Mouse (Mus musculus): ENCODE results near the gene Ctnnb1. TPM values are rescaled to one million over a fixed set of nuclear protein-coding genes. Genes with fewer than 3 reads are reported as not detected.

The Ctnnb1 gene
- polyA plus RNA-seq, 1 experiment from 2014 or later, result 615 TPM

GRCm38 (mm10) chr9:120989806-120990700, 61.0 kb downstream of the Ctnnb1 start:
- H3K4me3 ChIP-seq, result no peak overlapping the region
- no peaks in the 10 kb centered on the region for H3K36me3 ChIP-seq
- no peak overlapping the region for H3K4me2 ChIP-seq (replicated peaks)
- H3K9me3 ChIP-seq, result no peaks in the 10 kb centered on the region
- no peak overlapping the region; the same call in 1 of the 2 replicates for H3K9ac ChIP-seq (replicated peaks)
- ATAC-seq (replicated peaks), result peak; percentile 42; the same call in 1 of the 2 replicates
- WGBS, result 20% methylated on average over 15 of the region's 15 CpGs
- H3K4me1 ChIP-seq, result peaks cover 38% of the 10 kb centered on the region
- H3K27me3 ChIP-seq, result no peaks in the 10 kb centered on the region
- peak overlapping the region; percentile 45 for H3K27ac ChIP-seq (replicated peaks)

GRCm38 (mm10) chr9:120991801-120992200, 62.8 kb downstream of the Ctnnb1 start:
- H3K9ac ChIP-seq (replicated peaks), result no peak overlapping the region
- WGBS, result 54% methylated on average over 2 of the region's 2 CpGs
- H3K27ac ChIP-seq (replicated peaks), result no peak overlapping the region
- no peaks in the 10 kb centered on the region for H3K9me3 ChIP-seq
- H3K27me3 ChIP-seq, result no peaks in the 10 kb centered on the region
- no peaks in the 10 kb centered on the region for H3K36me3 ChIP-seq
- peaks cover 38% of the 10 kb centered on the region for H3K4me1 ChIP-seq
- H3K4me2 ChIP-seq (replicated peaks), result no peak overlapping the region
- ATAC-seq (replicated peaks), result no peak
- H3K4me3 ChIP-seq, result no peak overlapping the region

DNA sequence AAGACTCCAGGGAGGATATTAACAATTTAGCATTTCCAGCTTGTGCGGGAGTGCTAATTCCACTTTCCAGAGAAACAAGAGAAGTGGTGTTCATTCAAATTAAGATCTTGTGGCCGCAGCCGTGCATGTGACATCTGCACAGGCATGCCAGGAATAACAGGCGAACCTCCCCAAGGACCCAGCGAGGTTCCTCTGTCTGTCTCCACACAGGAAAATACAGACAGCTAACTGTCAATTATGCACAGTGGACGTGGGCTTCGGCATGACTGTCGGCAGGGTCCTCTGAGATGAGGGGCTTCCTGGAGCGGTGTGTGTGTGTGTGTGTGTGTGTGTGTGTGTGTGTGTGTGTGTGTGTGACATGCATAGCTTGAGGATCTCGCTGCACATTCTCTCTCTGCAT, 64.0 kb downstream of the Ctnnb1 start:
- peaks cover 32% of the 10 kb centered on the region for H3K4me1 ChIP-seq
- no peaks in the 10 kb centered on the region for H3K9me3 ChIP-seq
- H3K4me2 ChIP-seq (replicated peaks), result no peak overlapping the region
- H3K36me3 ChIP-seq, result no peaks in the 10 kb centered on the region
- no peak overlapping the region for H3K4me3 ChIP-seq
- no peak for ATAC-seq (replicated peaks)
- no peaks in the 10 kb centered on the region for H3K27me3 ChIP-seq
- WGBS, result 53% methylated on average over 10 of the region's 10 CpGs
- no peak overlapping the region for H3K9ac ChIP-seq (replicated peaks)
- H3K27ac ChIP-seq (replicated peaks), result no peak overlapping the region

DNA sequence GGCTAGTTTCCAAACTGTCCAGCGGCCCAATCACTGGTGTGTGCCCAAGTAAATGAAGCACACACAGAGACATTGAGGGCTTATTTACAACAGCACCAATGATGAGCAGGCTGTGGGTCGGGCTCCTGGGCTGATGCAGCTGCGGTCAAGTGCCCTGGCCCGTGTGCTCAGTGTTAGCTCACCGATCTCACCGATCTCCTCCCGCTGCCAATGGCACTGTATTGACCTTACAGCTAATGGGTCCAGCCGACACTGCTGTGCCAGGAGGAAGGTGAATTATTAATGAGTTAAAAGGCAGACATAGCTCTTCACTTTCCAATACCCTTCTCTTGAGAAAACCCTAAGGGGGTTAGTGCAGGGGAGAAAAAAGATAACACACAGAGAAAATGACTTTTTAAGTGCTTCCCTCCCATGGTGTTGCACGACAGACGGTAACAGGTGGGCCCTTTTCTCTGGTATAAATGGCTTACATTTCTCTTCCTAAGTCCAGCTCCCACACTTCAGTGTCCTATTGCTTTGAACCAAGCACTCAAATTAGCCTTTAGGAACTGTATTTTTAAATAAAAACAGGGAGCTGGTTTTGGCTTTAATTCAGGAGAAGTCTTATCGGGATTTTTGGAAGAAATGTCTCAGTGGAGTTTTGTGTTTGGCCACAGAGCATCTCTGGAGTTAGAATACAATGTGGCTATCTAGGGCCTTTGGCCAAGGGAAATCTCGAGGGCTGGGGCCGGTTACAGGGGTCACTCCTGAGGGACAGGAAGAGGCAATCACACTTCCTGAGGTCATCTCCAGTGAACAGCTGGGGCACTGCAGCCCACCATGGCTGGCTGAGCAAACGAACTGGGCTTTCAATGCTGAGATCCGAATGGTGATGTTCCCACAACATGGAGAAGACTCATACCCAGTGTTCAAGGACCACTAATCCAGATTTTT, 65.5 kb downstream of the Ctnnb1 start:
- Histone ChIP-seq H3K9ac (replicated peaks) (no peak overlapping the region), H3K36me3 (no peaks in the 10 kb centered on the region), H3K4me3 (no peak overlapping the region), H3K4me1 (peaks cover 23% of the 10 kb centered on the region), H3K27ac (replicated peaks) (no peak overlapping the region), H3K4me2 (replicated peaks) (no peak overlapping the region), H3K27me3 (no peaks in the 10 kb centered on the region), H3K9me3 (no peaks in the 10 kb centered on the region)
- no peak for ATAC-seq (replicated peaks)
- 65% methylated on average over 15 of the region's 15 CpGs for WGBS

DNA sequence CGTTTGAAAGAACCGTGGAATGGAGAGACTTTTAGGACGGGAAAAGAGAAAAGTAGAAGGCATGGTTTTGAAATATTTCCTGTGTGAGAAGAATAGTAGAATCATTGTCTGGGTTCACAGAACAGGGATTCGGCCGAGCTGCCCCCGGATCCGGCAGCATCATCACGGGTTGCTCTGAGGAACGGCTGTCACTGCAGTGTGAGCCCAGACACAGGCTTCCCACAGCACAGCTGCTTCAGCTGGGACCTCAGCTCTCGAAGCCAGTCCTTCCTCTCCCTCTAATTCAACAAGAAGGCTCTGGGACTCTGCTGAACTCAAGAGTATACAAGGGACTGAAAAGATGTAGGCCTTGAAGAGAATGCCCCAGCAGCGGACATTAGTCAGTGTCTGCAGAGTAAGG, 69.7 kb downstream of the Ctnnb1 start:
- ATAC-seq (replicated peaks), result no peak
- H3K4me3 ChIP-seq, result no peak overlapping the region
- H3K4me2 ChIP-seq (replicated peaks), result no peak overlapping the region
- no peak overlapping the region for H3K9ac ChIP-seq (replicated peaks)
- no peaks in the 10 kb centered on the region for H3K9me3 ChIP-seq
- H3K27me3 ChIP-seq, result no peaks in the 10 kb centered on the region
- no peak overlapping the region for H3K27ac ChIP-seq (replicated peaks)
- 76% methylated on average over 11 of the region's 11 CpGs for WGBS
- H3K4me1 ChIP-seq, result peaks cover 23% of the 10 kb centered on the region
- H3K36me3 ChIP-seq, result no peaks in the 10 kb centered on the region

GRCm38 (mm10) chr9:121000641-121001320, 71.8 kb downstream of the Ctnnb1 start:
- Histone ChIP-seq H3K4me3 (no peak overlapping the region), H3K9ac (replicated peaks) (no peak overlapping the region), H3K27ac (replicated peaks) (peak overlapping the region; percentile 49), H3K36me3 (no peaks in the 10 kb centered on the region), H3K4me1 (peaks cover 19% of the 10 kb centered on the region), H3K4me2 (replicated peaks) (no peak overlapping the region), H3K27me3 (no peaks in the 10 kb centered on the region), H3K9me3 (no peaks in the 10 kb centered on the region)
- peak; percentile 62; the same call in 1 of the 2 replicates for ATAC-seq (replicated peaks)
- 40% methylated on average over 7 of the region's 7 CpGs for WGBS

DNA sequence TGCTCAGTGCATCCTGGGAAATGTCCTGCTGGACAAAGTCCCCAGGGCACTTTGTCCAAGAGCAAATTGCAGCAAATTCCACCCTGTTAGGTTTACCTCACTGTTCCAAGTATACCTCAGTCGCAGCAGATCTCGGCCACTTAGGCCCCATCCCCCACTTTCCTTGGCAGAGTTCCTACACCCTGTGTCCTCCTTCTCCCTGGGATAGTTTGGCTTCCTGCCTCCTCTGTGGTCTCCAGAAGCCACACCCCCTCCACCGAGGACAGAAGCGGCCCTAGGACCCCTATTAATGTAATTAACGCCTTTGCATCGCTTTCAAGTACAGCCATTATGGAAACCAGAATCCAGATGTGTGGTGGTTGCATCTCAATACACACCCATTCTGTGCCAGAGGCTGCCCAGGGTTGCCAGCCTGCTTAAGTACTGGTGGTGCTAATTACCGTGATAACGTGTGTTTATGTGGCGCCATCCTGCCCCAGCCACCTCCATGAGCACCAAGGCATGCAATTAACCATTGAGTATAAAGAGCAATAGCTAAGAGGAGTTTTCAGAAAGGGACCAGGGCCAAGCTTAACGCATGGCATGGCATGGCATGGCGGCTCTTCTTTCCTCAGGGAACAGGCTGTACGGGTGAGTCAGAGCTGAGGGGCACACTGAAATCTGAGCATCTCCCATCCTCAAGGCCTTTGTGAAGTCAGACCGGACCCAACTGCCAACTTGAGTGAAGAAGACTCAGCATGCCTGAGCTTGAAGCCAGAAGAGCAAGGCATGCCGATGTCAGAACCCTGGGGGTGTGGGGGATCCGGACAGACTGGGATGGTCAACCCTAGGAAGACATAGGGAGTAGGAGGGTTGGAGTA, 72.9 kb downstream of the Ctnnb1 start:
- Histone ChIP-seq H3K36me3 (no peaks in the 10 kb centered on the region), H3K27ac (replicated peaks) (no peak overlapping the region; the same call in 1 of the 2 replicates), H3K27me3 (no peaks in the 10 kb centered on the region), H3K4me1 (peaks cover 19% of the 10 kb centered on the region), H3K4me2 (replicated peaks) (no peak overlapping the region), H3K9me3 (no peaks in the 10 kb centered on the region), H3K4me3 (no peak overlapping the region), H3K9ac (replicated peaks) (no peak overlapping the region)
- 38% methylated on average over 15 of the region's 15 CpGs for WGBS
- peak; percentile 18; the same call in 1 of the 2 replicates for ATAC-seq (replicated peaks)

GRCm38 (mm10) chr9:121005961-121006360, 76.9 kb downstream of the Ctnnb1 start:
- no peak overlapping the region for H3K9ac ChIP-seq (replicated peaks)
- H3K9me3 ChIP-seq, result no peaks in the 10 kb centered on the region
- no peaks in the 10 kb centered on the region for H3K36me3 ChIP-seq
- H3K4me2 ChIP-seq (replicated peaks), result no peak overlapping the region
- no peak for ATAC-seq (replicated peaks)
- peaks cover 14% of the 10 kb centered on the region for H3K4me1 ChIP-seq
- WGBS, result 86% methylated on average over 7 of the region's 7 CpGs
- H3K27ac ChIP-seq (replicated peaks), result no peak overlapping the region
- H3K4me3 ChIP-seq, result no peak overlapping the region
- H3K27me3 ChIP-seq, result no peaks in the 10 kb centered on the region

Small RNA genes lying within 50 kb of the gene (microRNA-seq; reads per million reads assigned to microRNA genes)
- gene Mir7090, result not detected
